Mouse (Mus musculus) bone marrow, adult 2 months (tissue): ENCODE measurements around the gene Arf1.

Source experiments
- CTCF ChIP-seq: fragments of 200-500 bp; IDR thresholded peaks from 2 replicates; pipeline ENCODE4 v1.5.1; 2011; ENCODE audit warnings: low read length, control low read depth; ENCODE audit not compliant: control insufficient read depth, insufficient read depth
- POLR2A ChIP-seq: fragments of 200-500 bp; IDR thresholded peaks from 2 replicates; pipeline ENCODE4 v1.6.1; 2011; ENCODE audit warnings: low read depth, mild to moderate bottlenecking, control low read depth, low read length, borderline replicate concordance; ENCODE audit not compliant: control insufficient read depth

DNA sequence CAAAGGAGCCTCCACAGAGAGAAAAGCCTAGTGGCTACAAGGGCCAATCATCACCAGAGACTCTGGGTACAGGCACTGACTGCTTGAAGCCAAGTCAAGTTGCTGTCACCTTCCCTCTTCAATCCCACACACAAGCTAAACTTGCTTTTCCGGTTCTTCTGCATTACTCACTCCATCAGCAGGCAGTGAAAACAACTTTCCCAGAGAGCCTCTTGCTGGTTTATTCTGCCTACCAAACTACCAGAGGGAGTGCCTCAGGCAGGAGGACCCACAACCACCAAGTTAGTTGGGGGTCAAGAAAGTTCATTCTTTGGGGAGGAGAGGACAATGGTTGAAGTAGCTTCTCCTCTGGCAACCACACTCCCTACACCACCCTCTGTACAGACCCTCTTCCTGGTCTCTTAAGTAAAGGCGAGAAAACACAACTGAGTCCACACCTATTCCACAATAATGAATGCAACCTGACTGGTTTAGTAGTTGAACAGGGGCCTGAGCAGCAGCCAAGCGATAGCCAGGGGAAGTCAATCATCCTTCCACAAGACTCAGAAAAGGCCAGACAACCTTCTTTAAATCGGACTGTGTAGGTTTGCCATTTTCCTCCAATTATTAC lies 9.6 kb downstream of the Arf1 start:
- TF ChIP-seq CTCF (no peak), POLR2A (no peak)
